Mouse (Mus musculus): ENCODE measurements around the gene Cbfa2t3. TPM values are rescaled to one million over a fixed set of nuclear protein-coding genes. Genes with fewer than 3 reads are reported as not detected.

The Cbfa2t3 gene
- polyA plus RNA-seq, 1 experiment from 2014 or later: 15.0 TPM

- H3K36me3 ChIP-seq (ENCODE audit: insufficient read depth, low read length): no peaks in the 10 kb centered on the region
- peak overlapping the region; percentile 97 for H3K4me2 ChIP-seq (replicated peaks; ENCODE audit: low read depth, low read length)
- WGBS: 5% methylated on average over 15 of the region's 127 CpGs
- TF ChIP-seq EP300 (IDR thresholded peaks at IDR 0.05) (no peak), CTCF (IDR thresholded peaks at IDR 0.05) (peak; percentile 90)
- peak overlapping the region; percentile 81 for H3K4me3 ChIP-seq (ENCODE audit: low read depth, low read length)
- DNase-seq (ENCODE audit: low spot score) (peak; percentile 51), ATAC-seq (peak; percentile 78)
- no peaks in the 10 kb centered on the region for H3K9me3 ChIP-seq (ENCODE audit: low read length)
- H3K27me3 ChIP-seq (replicated peaks; ENCODE audit: insufficient read depth, low read length): peaks cover 22% of the 10 kb centered on the region; the same call in 1 of the 2 replicates
- peak overlapping the region; percentile 94 for H3K27ac ChIP-seq (ENCODE audit: low read length)
- H3K4me1 ChIP-seq (ENCODE audit: insufficient read depth, low read depth, low read length): 0 out of 2 replicates have a peak, but pooled peaks cover 3% of the 10 kb centered on the region
- peak overlapping the region; percentile 65 for H3K9ac ChIP-seq (replicated peaks; ENCODE audit: low read depth)
Measured at GRCm38 (mm10) chr8:122678061-122678895, 20.6 kb downstream of the Cbfa2t3 start.

- peak overlapping the region; percentile 81 for H3K4me3 ChIP-seq (ENCODE audit: low read depth, low read length)
- WGBS: 1% methylated on average over 29 of the region's 35 CpGs
- peaks cover 22% of the 10 kb centered on the region; the same call in 1 of the 2 replicates for H3K27me3 ChIP-seq (replicated peaks; ENCODE audit: insufficient read depth, low read length)
- peak overlapping the region; percentile 94 for H3K27ac ChIP-seq (ENCODE audit: low read length)
- 0 out of 2 replicates have a peak, but pooled peaks cover 3% of the 10 kb centered on the region for H3K4me1 ChIP-seq (ENCODE audit: insufficient read depth, low read depth, low read length)
- DNase-seq (ENCODE audit: low spot score) (peak; percentile 32), ATAC-seq (no peak)
- peak overlapping the region; percentile 97 for H3K4me2 ChIP-seq (replicated peaks; ENCODE audit: low read depth, low read length)
- H3K9me3 ChIP-seq (ENCODE audit: low read length): no peaks in the 10 kb centered on the region
- no peak for TF ChIP-seq EP300 (IDR thresholded peaks at IDR 0.05)
- TF ChIP-seq CTCF (IDR thresholded peaks at IDR 0.05): 0 out of 2 replicates have a peak, but pooled peaks have one; percentile 6
- no peaks in the 10 kb centered on the region for H3K36me3 ChIP-seq (ENCODE audit: insufficient read depth, low read length)
- H3K9ac ChIP-seq (replicated peaks; ENCODE audit: low read depth): peak overlapping the region; percentile 65
Measured at GRCm38 (mm10) chr8:122677481-122678021, 21.4 kb downstream of the Cbfa2t3 start.

DNA sequence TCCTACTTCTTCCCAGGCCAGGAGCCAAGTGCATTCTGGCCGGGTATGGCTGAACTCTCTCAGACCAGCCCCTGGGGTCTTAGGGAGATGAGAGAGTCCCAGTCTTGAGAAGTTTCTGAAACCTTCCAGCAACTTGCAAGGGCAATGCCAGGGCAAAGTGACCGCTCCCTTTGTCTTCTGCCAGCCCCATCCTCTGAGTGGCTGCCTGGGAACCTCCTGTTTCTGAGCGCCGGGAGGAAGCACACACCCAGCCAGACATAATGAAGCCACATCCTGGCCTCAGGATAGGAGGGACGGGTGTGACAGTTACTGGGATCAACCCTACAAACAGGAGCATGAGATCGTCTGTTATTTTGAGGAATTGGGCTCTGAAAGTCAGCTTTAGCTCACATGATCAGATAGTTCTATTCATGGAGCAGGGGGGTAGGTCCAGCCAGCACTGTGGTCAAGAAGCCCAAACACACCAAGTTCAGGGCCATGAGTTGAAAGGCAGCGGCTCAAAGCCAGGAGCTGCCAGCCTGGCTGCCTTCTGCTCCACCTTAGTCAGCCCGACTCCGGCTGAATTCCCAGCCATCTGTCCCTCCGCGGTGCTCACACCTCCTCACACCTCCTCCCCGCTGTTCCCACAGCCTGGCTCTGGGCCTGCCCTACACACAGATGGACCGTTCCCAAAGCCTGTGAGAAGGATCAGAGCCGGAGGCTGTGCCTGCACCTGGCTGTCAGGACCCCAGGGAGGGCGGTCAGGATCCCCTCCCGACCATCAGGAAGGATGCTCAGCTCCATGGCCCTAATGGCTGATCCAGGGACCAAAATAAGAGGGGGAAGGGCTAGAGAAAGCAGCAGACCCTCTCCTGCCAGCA lies 22.1 kb downstream of the Cbfa2t3 start:
- WGBS: 10% methylated on average over 16 of the region's 16 CpGs
- Histone ChIP-seq H3K4me3 (ENCODE audit: low read depth, low read length) (peak overlapping the region; percentile 81), H3K36me3 (ENCODE audit: insufficient read depth, low read length) (no peaks in the 10 kb centered on the region), H3K27me3 (replicated peaks; ENCODE audit: insufficient read depth, low read length) (peaks cover 19% of the 10 kb centered on the region; the same call in 1 of the 2 replicates), H3K27ac (ENCODE audit: low read length) (peak overlapping the region; percentile 94), H3K4me2 (replicated peaks; ENCODE audit: low read depth, low read length) (peak overlapping the region; percentile 97), H3K4me1 (ENCODE audit: insufficient read depth, low read depth, low read length) (0 out of 2 replicates have a peak, but pooled peaks cover 3% of the 10 kb centered on the region), H3K9ac (replicated peaks; ENCODE audit: low read depth) (peak overlapping the region; percentile 65), H3K9me3 (ENCODE audit: low read length) (no peaks in the 10 kb centered on the region)
- no peak for TF ChIP-seq CTCF (IDR thresholded peaks at IDR 0.05)
- TF ChIP-seq EP300 (IDR thresholded peaks at IDR 0.05): peak; percentile 92
- peak; percentile 73 for ATAC-seq
- peak; percentile 83 for DNase-seq (ENCODE audit: low spot score)

DNA sequence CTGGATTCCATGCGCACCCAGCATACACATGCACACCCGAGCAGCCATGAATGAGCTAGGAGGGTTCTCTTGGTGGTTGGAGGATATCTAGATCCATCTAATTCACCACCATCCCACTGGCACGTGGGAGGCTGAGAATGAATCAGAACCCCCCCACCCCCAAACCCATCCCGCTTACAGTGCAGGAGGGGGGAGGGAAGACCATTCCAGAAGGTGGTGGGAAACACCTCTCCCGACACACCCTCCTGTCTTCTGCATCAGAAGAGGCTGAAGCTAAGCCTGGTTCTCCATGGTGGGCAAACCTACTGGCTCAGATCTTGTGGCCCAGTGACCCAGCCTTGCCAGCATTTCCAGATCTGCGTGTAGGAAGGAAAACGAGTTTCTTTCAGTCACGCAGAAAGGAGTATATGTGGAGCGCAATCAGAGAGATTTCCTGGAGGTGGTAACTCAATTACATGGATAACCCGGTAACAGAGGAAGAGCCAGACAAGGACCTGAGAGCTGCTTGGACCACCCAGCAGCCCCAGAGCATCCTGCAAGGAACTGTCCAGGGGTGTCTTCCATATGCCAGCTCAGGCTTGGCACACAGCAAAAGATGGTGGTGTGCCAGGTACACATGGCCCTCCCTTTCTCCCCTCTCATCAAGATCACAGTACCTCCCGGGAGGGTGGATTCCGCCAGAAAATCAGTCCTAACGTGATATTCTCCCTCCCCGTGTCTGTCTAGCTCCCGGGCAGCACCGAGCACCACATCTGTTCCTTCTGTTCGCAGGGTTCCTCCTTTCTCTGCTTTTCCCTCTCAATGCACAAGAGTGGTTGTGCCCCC lies 23.1 kb downstream of the Cbfa2t3 start:
- Histone ChIP-seq H3K4me3 (ENCODE audit: low read depth, low read length) (peak overlapping the region; percentile 25), H3K27me3 (replicated peaks; ENCODE audit: insufficient read depth, low read length) (0 out of 2 replicates have a peak, but pooled peaks cover 15% of the 10 kb centered on the region), H3K9ac (replicated peaks; ENCODE audit: low read depth) (peak overlapping the region; percentile 32; the same call in 1 of the 2 replicates), H3K9me3 (ENCODE audit: low read length) (no peaks in the 10 kb centered on the region), H3K27ac (ENCODE audit: low read length) (peak overlapping the region; percentile 79), H3K4me2 (replicated peaks; ENCODE audit: low read depth, low read length) (peak overlapping the region; percentile 97), H3K36me3 (ENCODE audit: insufficient read depth, low read length) (no peaks in the 10 kb centered on the region), H3K4me1 (ENCODE audit: insufficient read depth, low read depth, low read length) (0 out of 2 replicates have a peak, but pooled peaks cover 3% of the 10 kb centered on the region)
- DNase-seq (ENCODE audit: low spot score) (no peak), ATAC-seq (no peak)
- TF ChIP-seq CTCF (IDR thresholded peaks at IDR 0.05) (no peak), EP300 (IDR thresholded peaks at IDR 0.05) (no peak)
- 71% methylated on average over 17 of the region's 17 CpGs for WGBS

GRCm38 (mm10) chr8:122674999-122675398 lies 23.9 kb downstream of the Cbfa2t3 start:
- WGBS: 36% methylated on average over 7 of the region's 7 CpGs
- Histone ChIP-seq H3K9me3 (ENCODE audit: low read length) (no peaks in the 10 kb centered on the region), H3K27me3 (replicated peaks; ENCODE audit: insufficient read depth, low read length) (0 out of 2 replicates have a peak, but pooled peaks cover 8% of the 10 kb centered on the region), H3K9ac (replicated peaks; ENCODE audit: low read depth) (no peak overlapping the region), H3K4me1 (ENCODE audit: insufficient read depth, low read depth, low read length) (0 out of 2 replicates have a peak, but pooled peaks cover 3% of the 10 kb centered on the region), H3K36me3 (ENCODE audit: insufficient read depth, low read length) (no peaks in the 10 kb centered on the region), H3K27ac (ENCODE audit: low read length) (no peak overlapping the region), H3K4me3 (ENCODE audit: low read depth, low read length) (no peak overlapping the region), H3K4me2 (replicated peaks; ENCODE audit: low read depth, low read length) (no peak overlapping the region)
- peak; percentile 38 for DNase-seq (ENCODE audit: low spot score)
- ATAC-seq: no peak
- TF ChIP-seq EP300 (IDR thresholded peaks at IDR 0.05) (no peak), CTCF (IDR thresholded peaks at IDR 0.05) (peak; percentile 62)

Data from lung, postnatal 0 days (tissue).